Mouse (Mus musculus) c-Kit-positive CD71-positive TER-119-negative erythroid progenitor cells, embryonic 14.5 days (primary cell): Measurements from ENCODE around the gene Hoxc5.

Experiments
- DNase-seq: peaks from one replicate; pipeline ENCODE4 v3.0.0-alpha.2; 2013; ENCODE audit warnings: low read depth

Hoxc5 gene

GRCm38 (mm10) chr15:103011928-103012486 is 44.8 kb downstream of the Hoxc5 start:
- DNase-seq, result no peak

GRCm38 (mm10) chr15:103013238-103013984 is 46.2 kb downstream of the Hoxc5 start:
- no peak for DNase-seq

- no peak for DNase-seq
Measured at GRCm38 (mm10) chr15:103014166-103015008, 47.1 kb downstream of the Hoxc5 start.

- no peak for DNase-seq
Measured at GRCm38 (mm10) chr15:103015009-103015399, 47.8 kb downstream of the Hoxc5 start.

- no peak for DNase-seq
Measured at GRCm38 (mm10) chr15:103015406-103016166, 48.3 kb downstream of the Hoxc5 start.

- DNase-seq, result no peak
Measured at GRCm38 (mm10) chr15:103018636-103019035, 51.4 kb downstream of the Hoxc5 start, which contains the start of gene Hoxc4. TSS of gene Hoxc4 (plus strand) at chr15:103018934.

GRCm38 (mm10) chr15:103020899-103021418 is 53.7 kb downstream of the Hoxc5 start:
- no peak for DNase-seq

GRCm38 (mm10) chr15:103021544-103021943 is 54.3 kb downstream of the Hoxc5 start:
- DNase-seq, result no peak

- no peak for DNase-seq
Measured at GRCm38 (mm10) chr15:103024131-103024530, 56.9 kb downstream of the Hoxc5 start.

- DNase-seq, result no peak
Measured at GRCm38 (mm10) chr15:103027266-103028235, 60.3 kb downstream of the Hoxc5 start.

- no peak for DNase-seq
Measured at GRCm38 (mm10) chr15:103028916-103029512, 61.8 kb downstream of the Hoxc5 start.

GRCm38 (mm10) chr15:103030142-103030541 is 62.9 kb downstream of the Hoxc5 start:
- DNase-seq, result no peak

- no peak for DNase-seq
Measured at GRCm38 (mm10) chr15:103032167-103032566, 64.9 kb downstream of the Hoxc5 start.

GRCm38 (mm10) chr15:103032646-103033575 is 65.7 kb downstream of the Hoxc5 start:
- no peak for DNase-seq

- DNase-seq, result no peak
Measured at GRCm38 (mm10) chr15:103034043-103034806, 67.0 kb downstream of the Hoxc5 start.

GRCm38 (mm10) chr15:103034807-103035547 is 67.7 kb downstream of the Hoxc5 start:
- no peak for DNase-seq

- DNase-seq, result no peak
Measured at GRCm38 (mm10) chr15:103035548-103035881, 68.3 kb downstream of the Hoxc5 start.

- DNase-seq, result no peak
Measured at GRCm38 (mm10) chr15:103037579-103037978, 70.3 kb downstream of the Hoxc5 start.
